Mouse (Mus musculus): ENCODE results near the gene Ddah1. TPM values are rescaled to one million over a fixed set of nuclear protein-coding genes. Genes with fewer than 3 reads are reported as not detected.

The Ddah1 gene
- polyA plus RNA-seq, 1 experiment from 2014 or later, result 73.5 TPM

DNA sequence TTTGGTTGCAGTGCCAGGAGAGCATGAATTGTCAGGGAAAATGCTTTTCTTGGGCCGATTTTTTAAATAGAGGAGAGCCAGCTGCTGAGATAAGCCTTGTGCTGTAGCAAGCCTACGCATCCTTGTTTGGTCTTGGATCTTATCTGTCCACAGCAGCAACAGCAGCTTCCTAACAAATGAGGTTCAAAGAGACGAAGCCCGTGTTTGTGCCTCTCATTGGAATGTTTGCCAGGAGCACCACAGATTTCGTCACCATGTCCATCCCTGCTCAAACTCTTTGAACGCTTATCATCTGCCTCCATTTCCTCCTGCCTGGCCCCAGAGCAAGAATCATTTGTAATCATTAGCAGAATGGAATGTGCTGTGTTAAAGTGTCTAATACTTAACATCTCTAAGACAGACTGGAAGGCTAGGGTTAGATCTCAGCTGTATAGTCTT is 40.3 kb downstream of the Ddah1 start:
- Histone ChIP-seq H3K9me3 (ENCODE audit: low read length) (no peaks in the 10 kb centered on the region), H3K4me1 (ENCODE audit: insufficient read depth, low read length) (peaks cover 29% of the 10 kb centered on the region), H3K36me3 (ENCODE audit: insufficient read depth, low read length) (no peaks in the 10 kb centered on the region), H3K27me3 (ENCODE audit: insufficient read depth, low read length) (no peaks in the 10 kb centered on the region), H3K9ac (replicated peaks; ENCODE audit: low read length) (no peak overlapping the region), H3K27ac (ENCODE audit: low read length) (peak overlapping the region; percentile 89), H3K4me2 (replicated peaks; ENCODE audit: low read depth, low read length) (no peak overlapping the region), H3K4me3 (ENCODE audit: low read length) (no peak overlapping the region)
- peak; percentile 93 for ATAC-seq (ENCODE audit: low FRiP score, low TSS enrichment)
- 20% methylated on average over 6 of the region's 6 CpGs for WGBS

DNA sequence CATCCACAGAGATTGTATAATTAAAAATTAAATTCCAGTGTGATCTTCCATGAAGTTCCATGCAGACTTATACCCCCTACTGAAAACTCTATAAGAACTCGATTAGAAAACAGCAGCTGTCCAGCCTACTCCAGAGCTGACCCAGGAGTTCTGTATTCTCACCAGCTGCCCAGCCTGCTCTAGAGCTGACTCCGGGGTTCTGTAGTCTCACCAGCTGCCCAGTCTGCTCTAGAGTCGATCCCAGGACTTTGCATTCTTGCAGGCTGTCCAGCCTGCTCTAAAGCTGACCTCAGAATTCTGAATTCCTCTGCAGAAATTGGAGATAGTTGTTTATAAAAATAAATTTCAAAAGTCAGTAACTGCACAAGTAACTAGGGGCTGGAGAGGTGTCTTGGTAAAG is 40.9 kb downstream of the Ddah1 start:
- H3K4me3 ChIP-seq (ENCODE audit: low read length), result no peak overlapping the region
- ATAC-seq (ENCODE audit: low FRiP score, low TSS enrichment), result peak; percentile 68
- peaks cover 29% of the 10 kb centered on the region for H3K4me1 ChIP-seq (ENCODE audit: insufficient read depth, low read length)
- no peaks in the 10 kb centered on the region for H3K9me3 ChIP-seq (ENCODE audit: low read length)
- H3K9ac ChIP-seq (replicated peaks; ENCODE audit: low read length), result no peak overlapping the region; the same call in 1 of the 2 replicates
- WGBS, result 43% methylated on average over 3 of the region's 3 CpGs
- peak overlapping the region; percentile 89 for H3K27ac ChIP-seq (ENCODE audit: low read length)
- H3K36me3 ChIP-seq (ENCODE audit: insufficient read depth, low read length), result no peaks in the 10 kb centered on the region
- H3K27me3 ChIP-seq (ENCODE audit: insufficient read depth, low read length), result no peaks in the 10 kb centered on the region
- H3K4me2 ChIP-seq (replicated peaks; ENCODE audit: low read depth, low read length), result no peak overlapping the region

DNA sequence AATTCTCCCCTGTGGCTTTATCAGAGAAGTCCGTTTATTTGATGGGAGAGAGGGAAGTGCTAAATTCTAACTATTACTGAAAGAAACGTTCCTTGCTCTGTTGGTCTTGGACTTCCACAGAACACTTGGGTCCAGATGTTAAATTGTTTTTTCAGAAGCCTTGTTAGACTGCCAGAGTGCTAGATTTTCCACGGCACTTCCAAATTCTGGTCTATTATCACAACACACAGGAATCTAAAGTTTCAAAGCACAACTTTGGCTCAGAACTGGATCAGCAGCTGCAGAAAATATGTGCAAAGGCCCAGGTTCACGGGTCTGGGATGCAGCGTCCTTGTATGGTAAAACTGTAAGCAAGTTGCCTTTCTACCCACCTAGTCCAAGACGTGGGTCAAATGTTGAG is 43.6 kb downstream of the Ddah1 start:
- H3K27ac ChIP-seq (ENCODE audit: low read length), result no peak overlapping the region; the same call in 1 of the 2 replicates
- H3K27me3 ChIP-seq (ENCODE audit: insufficient read depth, low read length), result no peaks in the 10 kb centered on the region
- H3K4me1 ChIP-seq (ENCODE audit: insufficient read depth, low read length), result peaks cover 48% of the 10 kb centered on the region
- no peak overlapping the region for H3K9ac ChIP-seq (replicated peaks; ENCODE audit: low read length)
- H3K4me3 ChIP-seq (ENCODE audit: low read length), result no peak overlapping the region
- no peak overlapping the region for H3K4me2 ChIP-seq (replicated peaks; ENCODE audit: low read depth, low read length)
- no peaks in the 10 kb centered on the region for H3K36me3 ChIP-seq (ENCODE audit: insufficient read depth, low read length)
- H3K9me3 ChIP-seq (ENCODE audit: low read length), result no peaks in the 10 kb centered on the region
- 56% methylated on average over 6 of the region's 6 CpGs for WGBS
- ATAC-seq (ENCODE audit: low FRiP score, low TSS enrichment), result no peak

DNA sequence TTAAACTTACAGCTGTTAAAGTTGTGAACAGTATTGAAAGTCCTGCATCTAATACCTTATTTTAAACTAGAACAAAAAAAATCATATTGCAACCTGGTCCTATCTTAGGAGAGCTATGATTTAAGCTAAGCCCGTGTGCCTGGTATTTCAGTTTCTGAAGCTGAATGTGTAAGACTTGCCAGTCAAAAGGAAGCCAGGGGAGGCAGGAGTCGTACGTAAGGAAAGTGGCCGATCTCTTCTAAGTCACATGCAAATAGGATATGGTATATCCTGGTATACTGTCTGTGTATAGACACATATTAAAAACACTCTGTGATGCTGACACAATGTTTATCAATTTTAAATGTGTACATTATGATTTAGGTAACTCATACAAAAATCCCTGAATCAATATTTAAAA is 47.4 kb downstream of the Ddah1 start:
- Histone ChIP-seq H3K36me3 (ENCODE audit: insufficient read depth, low read length) (no peaks in the 10 kb centered on the region), H3K9ac (replicated peaks; ENCODE audit: low read length) (0 out of 2 replicates have a peak overlapping the region, but pooled peaks have one; percentile 29), H3K4me1 (ENCODE audit: insufficient read depth, low read length) (peaks cover 19% of the 10 kb centered on the region), H3K4me2 (replicated peaks; ENCODE audit: low read depth, low read length) (no peak overlapping the region), H3K9me3 (ENCODE audit: low read length) (no peaks in the 10 kb centered on the region), H3K4me3 (ENCODE audit: low read length) (no peak overlapping the region), H3K27ac (ENCODE audit: low read length) (peak overlapping the region; percentile 48; the same call in 1 of the 2 replicates), H3K27me3 (ENCODE audit: insufficient read depth, low read length) (no peaks in the 10 kb centered on the region)
- 31% methylated on average over 4 of the region's 4 CpGs for WGBS
- no peak for ATAC-seq (ENCODE audit: low FRiP score, low TSS enrichment)

DNA sequence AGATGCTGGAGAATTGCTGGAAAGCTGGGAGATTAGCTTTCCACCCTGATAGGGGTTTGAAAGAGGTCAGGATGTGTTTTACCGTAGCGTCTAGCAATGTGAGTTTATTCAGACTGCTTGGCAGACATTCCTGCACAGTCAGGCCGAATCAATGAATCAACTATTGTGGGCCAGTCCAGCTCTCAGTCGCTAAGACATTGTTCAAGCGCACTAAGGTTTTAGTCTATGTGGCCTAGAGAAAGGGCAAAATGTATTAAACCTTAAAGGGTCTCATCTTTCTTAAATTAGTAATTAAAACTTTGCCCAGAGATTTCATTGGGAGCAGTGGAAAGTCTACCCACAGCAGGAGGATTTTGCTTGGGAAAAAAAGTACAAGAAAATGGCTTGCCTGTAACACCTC is 48.0 kb downstream of the Ddah1 start:
- no peaks in the 10 kb centered on the region for H3K27me3 ChIP-seq (ENCODE audit: insufficient read depth, low read length)
- H3K4me3 ChIP-seq (ENCODE audit: low read length), result no peak overlapping the region
- peak overlapping the region; percentile 1; the same call in 1 of the 2 replicates for H3K27ac ChIP-seq (ENCODE audit: low read length)
- H3K9ac ChIP-seq (replicated peaks; ENCODE audit: low read length), result peak overlapping the region; percentile 33; the same call in 1 of the 2 replicates
- no peaks in the 10 kb centered on the region for H3K9me3 ChIP-seq (ENCODE audit: low read length)
- peak overlapping the region; percentile 19; the same call in 1 of the 2 replicates for H3K4me2 ChIP-seq (replicated peaks; ENCODE audit: low read depth, low read length)
- H3K4me1 ChIP-seq (ENCODE audit: insufficient read depth, low read length), result peaks cover 19% of the 10 kb centered on the region
- 18% methylated on average over 5 of the region's 5 CpGs for whole genome bisulfite sequencing
- ATAC-seq (ENCODE audit: low FRiP score, low TSS enrichment), result no peak; the same call in 1 of the 2 replicates
- no peaks in the 10 kb centered on the region for H3K36me3 ChIP-seq (ENCODE audit: insufficient read depth, low read length)

DNA sequence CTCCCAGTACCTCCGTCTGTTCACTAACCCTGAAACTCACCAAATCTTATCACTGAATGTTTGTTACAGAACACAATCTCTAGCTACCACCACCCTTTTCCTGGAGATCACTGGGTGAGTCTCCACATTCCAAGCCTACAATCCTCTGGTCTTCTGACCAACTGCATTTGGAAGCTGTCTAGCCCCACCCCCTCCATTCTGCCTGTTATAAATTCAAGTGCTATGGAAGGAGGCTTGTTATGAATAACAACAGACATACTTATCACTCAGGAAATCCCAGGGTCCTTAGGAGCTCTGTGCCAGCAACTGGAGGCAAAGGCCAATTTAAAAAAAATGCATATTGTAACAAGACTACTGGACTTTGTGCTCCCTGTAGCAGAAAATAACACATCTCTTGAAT is 58.3 kb downstream of the Ddah1 start:
- whole genome bisulfite sequencing, result 38% methylated on average over 1 of the region's 1 CpGs
- Histone ChIP-seq H3K36me3 (ENCODE audit: insufficient read depth, low read length) (no peaks in the 10 kb centered on the region), H3K4me2 (replicated peaks; ENCODE audit: low read depth, low read length) (0 out of 2 replicates have a peak overlapping the region, but pooled peaks have one; percentile 6), H3K4me3 (ENCODE audit: low read length) (no peak overlapping the region), H3K9me3 (ENCODE audit: low read length) (no peaks in the 10 kb centered on the region), H3K27me3 (ENCODE audit: insufficient read depth, low read length) (no peaks in the 10 kb centered on the region), H3K9ac (replicated peaks; ENCODE audit: low read length) (no peak overlapping the region), H3K27ac (ENCODE audit: low read length) (peak overlapping the region; percentile 85), H3K4me1 (ENCODE audit: insufficient read depth, low read length) (peaks cover 17% of the 10 kb centered on the region)
- ATAC-seq (ENCODE audit: low FRiP score, low TSS enrichment), result peak; percentile 77

DNA sequence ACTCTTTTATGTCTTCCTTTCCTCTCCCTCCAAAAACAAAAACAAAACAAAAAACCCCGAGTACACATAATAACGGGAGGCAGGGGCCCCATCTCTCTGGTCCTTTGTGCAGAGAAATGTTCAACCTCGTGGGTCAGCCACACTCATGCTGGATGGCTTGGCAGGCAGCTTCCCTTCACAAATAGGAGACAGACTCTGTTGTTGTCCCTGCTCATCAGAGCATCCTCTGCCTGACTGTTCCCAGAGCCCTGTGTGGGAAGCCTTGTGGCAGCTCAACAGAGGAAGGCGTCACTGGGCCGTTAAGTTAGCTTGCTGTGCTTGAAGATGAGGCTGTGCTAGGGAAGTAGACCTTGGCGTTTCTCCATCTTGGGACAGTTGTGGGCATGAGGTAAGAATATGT is 58.8 kb downstream of the Ddah1 start:
- 34% methylated on average over 6 of the region's 6 CpGs for WGBS
- H3K36me3 ChIP-seq (ENCODE audit: insufficient read depth, low read length), result no peaks in the 10 kb centered on the region
- peak; percentile 69 for ATAC-seq (ENCODE audit: low FRiP score, low TSS enrichment)
- peak overlapping the region; percentile 85 for H3K27ac ChIP-seq (ENCODE audit: low read length)
- no peak overlapping the region for H3K4me3 ChIP-seq (ENCODE audit: low read length)
- no peaks in the 10 kb centered on the region for H3K9me3 ChIP-seq (ENCODE audit: low read length)
- H3K27me3 ChIP-seq (ENCODE audit: insufficient read depth, low read length), result no peaks in the 10 kb centered on the region
- H3K9ac ChIP-seq (replicated peaks; ENCODE audit: low read length), result no peak overlapping the region
- H3K4me2 ChIP-seq (replicated peaks; ENCODE audit: low read depth, low read length), result 0 out of 2 replicates have a peak overlapping the region, but pooled peaks have one; percentile 6
- peaks cover 17% of the 10 kb centered on the region for H3K4me1 ChIP-seq (ENCODE audit: insufficient read depth, low read length)

DNA sequence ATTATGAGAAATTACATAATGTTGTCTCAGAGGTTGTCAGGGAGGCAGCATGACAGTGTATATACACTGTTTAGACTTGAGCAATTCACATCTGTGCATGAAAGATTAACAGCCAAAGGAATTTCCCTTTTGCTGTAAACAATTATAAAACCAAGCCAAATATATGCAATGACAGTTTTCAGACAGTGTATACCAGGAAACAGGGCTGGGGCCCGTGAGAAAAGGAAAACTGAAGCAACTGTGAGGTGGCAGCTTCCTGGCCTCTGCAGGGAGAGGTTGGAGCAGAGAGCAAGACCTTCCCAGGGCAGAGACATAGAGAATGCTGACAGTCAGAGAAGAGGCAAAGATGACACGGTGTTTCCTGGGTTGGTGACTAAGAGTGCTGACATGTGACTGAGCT is 62.0 kb downstream of the Ddah1 start:
- H3K9me3 ChIP-seq (ENCODE audit: low read length), result no peaks in the 10 kb centered on the region
- peak; percentile 33 for ATAC-seq (ENCODE audit: low FRiP score, low TSS enrichment)
- no peak overlapping the region for H3K9ac ChIP-seq (replicated peaks; ENCODE audit: low read length)
- peaks cover 23% of the 10 kb centered on the region for H3K4me1 ChIP-seq (ENCODE audit: insufficient read depth, low read length)
- no peaks in the 10 kb centered on the region for H3K27me3 ChIP-seq (ENCODE audit: insufficient read depth, low read length)
- WGBS, result 57% methylated on average over 2 of the region's 2 CpGs
- no peak overlapping the region for H3K4me2 ChIP-seq (replicated peaks; ENCODE audit: low read depth, low read length)
- no peaks in the 10 kb centered on the region for H3K36me3 ChIP-seq (ENCODE audit: insufficient read depth, low read length)
- peak overlapping the region; percentile 4 for H3K27ac ChIP-seq (ENCODE audit: low read length)
- H3K4me3 ChIP-seq (ENCODE audit: low read length), result no peak overlapping the region

DNA sequence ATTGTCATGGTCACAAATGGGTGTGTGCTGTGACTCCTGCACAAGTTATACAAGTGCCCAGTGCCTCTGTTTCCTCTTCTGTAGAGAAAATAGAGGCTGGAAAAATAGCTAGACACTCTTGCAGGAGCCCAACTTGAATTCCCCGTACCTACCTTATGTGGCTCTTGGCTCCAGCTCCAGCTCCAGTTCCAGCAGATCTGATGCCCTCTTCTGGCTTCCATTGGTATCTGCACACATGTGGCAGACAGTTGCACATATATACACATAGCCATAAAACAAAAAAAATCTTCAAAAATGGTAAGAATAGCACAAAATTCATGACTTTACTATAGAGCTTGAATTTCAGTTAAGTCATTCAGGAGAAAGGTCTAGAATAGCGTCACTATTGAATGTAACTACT is 62.5 kb downstream of the Ddah1 start:
- no peaks in the 10 kb centered on the region for H3K27me3 ChIP-seq (ENCODE audit: insufficient read depth, low read length)
- H3K4me2 ChIP-seq (replicated peaks; ENCODE audit: low read depth, low read length), result no peak overlapping the region
- H3K9ac ChIP-seq (replicated peaks; ENCODE audit: low read length), result no peak overlapping the region
- no peaks in the 10 kb centered on the region for H3K36me3 ChIP-seq (ENCODE audit: insufficient read depth, low read length)
- 88% methylated on average over 2 of the region's 2 CpGs for WGBS
- no peaks in the 10 kb centered on the region for H3K9me3 ChIP-seq (ENCODE audit: low read length)
- H3K4me1 ChIP-seq (ENCODE audit: insufficient read depth, low read length), result peaks cover 27% of the 10 kb centered on the region
- no peak overlapping the region for H3K4me3 ChIP-seq (ENCODE audit: low read length)
- peak overlapping the region; percentile 4 for H3K27ac ChIP-seq (ENCODE audit: low read length)
- no peak for ATAC-seq (ENCODE audit: low FRiP score, low TSS enrichment)

DNA sequence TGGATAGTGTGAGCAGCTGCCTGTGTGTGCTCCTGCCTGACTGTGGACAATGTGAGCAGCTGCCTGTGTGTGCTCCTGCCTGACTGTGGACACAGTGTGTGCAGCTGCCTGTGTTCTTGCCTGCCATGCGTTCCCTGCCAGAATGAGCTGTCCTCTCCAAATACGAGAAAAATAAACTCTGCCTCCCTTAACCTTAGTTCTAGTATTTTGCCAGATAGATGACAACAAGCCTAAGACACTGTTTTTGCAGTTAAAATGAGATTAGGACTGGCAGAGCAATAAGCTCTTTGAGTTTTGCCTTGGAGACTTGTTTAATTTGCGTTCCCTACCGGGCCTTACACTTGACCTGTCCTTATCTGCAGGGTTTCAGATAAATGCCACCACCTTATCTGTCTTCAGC is 63.7 kb downstream of the Ddah1 start:
- no peak overlapping the region for H3K9ac ChIP-seq (replicated peaks; ENCODE audit: low read length)
- H3K4me3 ChIP-seq (ENCODE audit: low read length), result no peak overlapping the region
- ATAC-seq (ENCODE audit: low FRiP score, low TSS enrichment), result no peak
- no peaks in the 10 kb centered on the region for H3K27me3 ChIP-seq (ENCODE audit: insufficient read depth, low read length)
- WGBS, result 88% methylated on average over 4 of the region's 4 CpGs
- no peaks in the 10 kb centered on the region for H3K9me3 ChIP-seq (ENCODE audit: low read length)
- H3K4me2 ChIP-seq (replicated peaks; ENCODE audit: low read depth, low read length), result no peak overlapping the region
- H3K27ac ChIP-seq (ENCODE audit: low read length), result no peak overlapping the region
- no peaks in the 10 kb centered on the region for H3K36me3 ChIP-seq (ENCODE audit: insufficient read depth, low read length)
- peaks cover 23% of the 10 kb centered on the region for H3K4me1 ChIP-seq (ENCODE audit: insufficient read depth, low read length)

All from kidney, embryonic 16.5 days (tissue).